Mouse (Mus musculus): ENCODE data around the gene Adap1.
A peak's percentile ranks its signal among the peaks of the same experiment; 100 is the strongest.

Gene Adap1

GRCm38 (mm10) chr5:139286142-139286941, 39.1 kb downstream of the Adap1 start:
- peak; percentile 29 for DNase-seq (ENCODE audit: inconsistent ontology term)

- no peak for DNase-seq (ENCODE audit: inconsistent ontology term)
Observed at GRCm38 (mm10) chr5:139285383-139286067, 39.9 kb downstream of the Adap1 start.

GRCm38 (mm10) chr5:139283460-139284180, 41.8 kb downstream of the Adap1 start:
- DNase-seq (ENCODE audit: inconsistent ontology term), result no peak

- DNase-seq (ENCODE audit: inconsistent ontology term), result peak; percentile 70
Observed at GRCm38 (mm10) chr5:139282191-139282590, 43.2 kb downstream of the Adap1 start.

GRCm38 (mm10) chr5:139281373-139282112, 43.9 kb downstream of the Adap1 start:
- no peak for DNase-seq (ENCODE audit: inconsistent ontology term)

- no peak for DNase-seq (ENCODE audit: inconsistent ontology term)
Observed at GRCm38 (mm10) chr5:139277287-139277686, 48.1 kb downstream of the Adap1 start.

- DNase-seq (ENCODE audit: inconsistent ontology term), result no peak
Observed at GRCm38 (mm10) chr5:139271994-139272554, 53.3 kb downstream of the Adap1 start.

GRCm38 (mm10) chr5:139270806-139271521, 54.5 kb downstream of the Adap1 start:
- peak; percentile 55 for DNase-seq (ENCODE audit: inconsistent ontology term)

GRCm38 (mm10) chr5:139267661-139268060, 57.8 kb downstream of the Adap1 start:
- DNase-seq (ENCODE audit: inconsistent ontology term), result peak; percentile 32

- DNase-seq (ENCODE audit: inconsistent ontology term), result no peak
Observed at GRCm38 (mm10) chr5:139261403-139261802, 64.0 kb downstream of the Adap1 start.

- no peak for DNase-seq (ENCODE audit: inconsistent ontology term)
Observed at GRCm38 (mm10) chr5:139259853-139260252, 65.6 kb downstream of the Adap1 start.

GRCm38 (mm10) chr5:139258371-139259035, 66.9 kb downstream of the Adap1 start:
- no peak for DNase-seq (ENCODE audit: inconsistent ontology term)

GRCm38 (mm10) chr5:139257818-139258217, 67.6 kb downstream of the Adap1 start:
- peak; percentile 45 for DNase-seq (ENCODE audit: inconsistent ontology term)

- DNase-seq (ENCODE audit: inconsistent ontology term), result no peak
Observed at GRCm38 (mm10) chr5:139257265-139257664, 68.2 kb downstream of the Adap1 start.

GRCm38 (mm10) chr5:139256211-139256765, 69.1 kb downstream of the Adap1 start:
- no peak for DNase-seq (ENCODE audit: inconsistent ontology term)

- no peak for DNase-seq (ENCODE audit: inconsistent ontology term)
Observed at GRCm38 (mm10) chr5:139255777-139256176, 69.6 kb downstream of the Adap1 start.

GRCm38 (mm10) chr5:139254938-139255337, 70.5 kb downstream of the Adap1 start:
- DNase-seq (ENCODE audit: inconsistent ontology term), result no peak

- peak; percentile 38 for DNase-seq (ENCODE audit: inconsistent ontology term)
Observed at GRCm38 (mm10) chr5:139253301-139253741, 72.1 kb downstream of the Adap1 start.

GRCm38 (mm10) chr5:139252910-139253245, 72.5 kb downstream of the Adap1 start:
- no peak for DNase-seq (ENCODE audit: inconsistent ontology term)
